Mouse (Mus musculus): Measurements from ENCODE around the gene Cyp2w1. TPM values are rescaled to one million over a fixed set of nuclear protein-coding genes. Genes with fewer than 3 reads are reported as not detected.
"Not testable (repeated sequence)": the region's sequence is repeated elsewhere in the genome, so short reads cannot be mapped to it uniquely, and the experiment has no call there.

Gene Cyp2w1
- polyA plus RNA-seq, 1 experiment: not detected

GRCm38 (mm10) chr5:139386047-139386446, 33.6 kb downstream of the Cyp2w1 start:
- no peak overlapping the region for H3K9ac ChIP-seq (ENCODE audit: low read depth, poor library complexity, severe bottlenecking)
- H3K9me3 ChIP-seq (replicated peaks; ENCODE audit: control insufficient read depth, insufficient read depth, low read length, poor library complexity, severe bottlenecking): no peaks in the 10 kb centered on the region
- H3K4me3 ChIP-seq (ENCODE audit: low read depth, low read length): no peak overlapping the region
- no peak overlapping the region for H3K27ac ChIP-seq (ENCODE audit: insufficient read depth, low read length)
- no peaks in the 10 kb centered on the region for H3K27me3 ChIP-seq (ENCODE audit: control insufficient read depth, insufficient read depth, low read length, poor library complexity, severe bottlenecking)
- H3K36me3 ChIP-seq (ENCODE audit: control insufficient read depth, insufficient read depth, low read length, poor library complexity, severe bottlenecking): no peaks in the 10 kb centered on the region
- no peaks in the 10 kb centered on the region for H3K4me1 ChIP-seq (ENCODE audit: control insufficient read depth, insufficient read depth, low read length)
- TF ChIP-seq POLR2A (IDR thresholded peaks at IDR 0.05; ENCODE audit: insufficient read depth, low read length) (no peak), EP300 (IDR thresholded peaks at IDR 0.05; ENCODE audit: insufficient read depth, low read depth, low read length) (no peak)

- TF ChIP-seq POLR2A (IDR thresholded peaks at IDR 0.05; ENCODE audit: insufficient read depth, low read length) (no peak), CTCF (IDR thresholded peaks at IDR 0.05; ENCODE audit: low read depth, low read length) (no peak), EP300 (IDR thresholded peaks at IDR 0.05; ENCODE audit: insufficient read depth, low read depth, low read length) (no peak)
- Histone ChIP-seq H3K4me1 (ENCODE audit: control insufficient read depth, insufficient read depth, low read length) (no peaks in the 10 kb centered on the region), H3K27me3 (ENCODE audit: control insufficient read depth, insufficient read depth, low read length, poor library complexity, severe bottlenecking) (no peaks in the 10 kb centered on the region), H3K9ac (ENCODE audit: low read depth, poor library complexity, severe bottlenecking) (no peak overlapping the region), H3K36me3 (ENCODE audit: control insufficient read depth, insufficient read depth, low read length, poor library complexity, severe bottlenecking) (no peaks in the 10 kb centered on the region), H3K4me3 (ENCODE audit: low read depth, low read length) (no peak overlapping the region), H3K27ac (ENCODE audit: insufficient read depth, low read length) (no peak overlapping the region), H3K9me3 (replicated peaks; ENCODE audit: control insufficient read depth, insufficient read depth, low read length, poor library complexity, severe bottlenecking) (no peaks in the 10 kb centered on the region)
Measured at GRCm38 (mm10) chr5:139387329-139388194, 35.1 kb downstream of the Cyp2w1 start.

- Histone ChIP-seq H3K27ac (ENCODE audit: insufficient read depth, low read length) (no peak overlapping the region), H3K9me3 (replicated peaks; ENCODE audit: control insufficient read depth, insufficient read depth, low read length, poor library complexity, severe bottlenecking) (no peaks in the 10 kb centered on the region), H3K27me3 (ENCODE audit: control insufficient read depth, insufficient read depth, low read length, poor library complexity, severe bottlenecking) (no peaks in the 10 kb centered on the region), H3K9ac (ENCODE audit: low read depth, poor library complexity, severe bottlenecking) (no peak overlapping the region), H3K4me1 (ENCODE audit: control insufficient read depth, insufficient read depth, low read length) (no peaks in the 10 kb centered on the region), H3K4me3 (ENCODE audit: low read depth, low read length) (no peak overlapping the region), H3K36me3 (ENCODE audit: control insufficient read depth, insufficient read depth, low read length, poor library complexity, severe bottlenecking) (no peaks in the 10 kb centered on the region)
- TF ChIP-seq CTCF (IDR thresholded peaks at IDR 0.05; ENCODE audit: low read depth, low read length) (no peak), EP300 (IDR thresholded peaks at IDR 0.05; ENCODE audit: insufficient read depth, low read depth, low read length) (no peak), POLR2A (IDR thresholded peaks at IDR 0.05; ENCODE audit: insufficient read depth, low read length) (no peak)
Measured at GRCm38 (mm10) chr5:139388195-139388570, 35.8 kb downstream of the Cyp2w1 start.

GRCm38 (mm10) chr5:139388694-139389675, 36.6 kb downstream of the Cyp2w1 start:
- Histone ChIP-seq H3K4me1 (ENCODE audit: control insufficient read depth, insufficient read depth, low read length) (no peaks in the 10 kb centered on the region), H3K36me3 (ENCODE audit: control insufficient read depth, insufficient read depth, low read length, poor library complexity, severe bottlenecking) (no peaks in the 10 kb centered on the region), H3K27ac (ENCODE audit: insufficient read depth, low read length) (no peak overlapping the region), H3K27me3 (ENCODE audit: control insufficient read depth, insufficient read depth, low read length, poor library complexity, severe bottlenecking) (no peaks in the 10 kb centered on the region), H3K9ac (ENCODE audit: low read depth, poor library complexity, severe bottlenecking) (no peak overlapping the region), H3K9me3 (replicated peaks; ENCODE audit: control insufficient read depth, insufficient read depth, low read length, poor library complexity, severe bottlenecking) (no peaks in the 10 kb centered on the region), H3K4me3 (ENCODE audit: low read depth, low read length) (no peak overlapping the region)
- TF ChIP-seq EP300 (IDR thresholded peaks at IDR 0.05; ENCODE audit: insufficient read depth, low read depth, low read length) (no peak), POLR2A (IDR thresholded peaks at IDR 0.05; ENCODE audit: insufficient read depth, low read length) (no peak), CTCF (IDR thresholded peaks at IDR 0.05; ENCODE audit: low read depth, low read length) (no peak)

- H3K4me3 ChIP-seq (ENCODE audit: low read depth, low read length): no peak overlapping the region
- H3K9ac ChIP-seq (ENCODE audit: low read depth, poor library complexity, severe bottlenecking): no peak overlapping the region
- no peaks in the 10 kb centered on the region for H3K36me3 ChIP-seq (ENCODE audit: control insufficient read depth, insufficient read depth, low read length, poor library complexity, severe bottlenecking)
- H3K27me3 ChIP-seq (ENCODE audit: control insufficient read depth, insufficient read depth, low read length, poor library complexity, severe bottlenecking): no peaks in the 10 kb centered on the region
- no peaks in the 10 kb centered on the region for H3K4me1 ChIP-seq (ENCODE audit: control insufficient read depth, insufficient read depth, low read length)
- TF ChIP-seq EP300 (IDR thresholded peaks at IDR 0.05; ENCODE audit: insufficient read depth, low read depth, low read length) (no peak), POLR2A (IDR thresholded peaks at IDR 0.05; ENCODE audit: insufficient read depth, low read length) (no peak), CTCF (IDR thresholded peaks at IDR 0.05; ENCODE audit: low read depth, low read length) (no peak)
- no peaks in the 10 kb centered on the region for H3K9me3 ChIP-seq (replicated peaks; ENCODE audit: control insufficient read depth, insufficient read depth, low read length, poor library complexity, severe bottlenecking)
- H3K27ac ChIP-seq (ENCODE audit: insufficient read depth, low read length): no peak overlapping the region
Measured at GRCm38 (mm10) chr5:139389676-139390061, 37.3 kb downstream of the Cyp2w1 start.

- H3K4me3 ChIP-seq (ENCODE audit: low read depth, low read length); H3K9me3 ChIP-seq (replicated peaks; ENCODE audit: control insufficient read depth, insufficient read depth, low read length, poor library complexity, severe bottlenecking); H3K9ac ChIP-seq (ENCODE audit: low read depth, poor library complexity, severe bottlenecking); H3K36me3 ChIP-seq (ENCODE audit: control insufficient read depth, insufficient read depth, low read length, poor library complexity, severe bottlenecking); H3K4me1 ChIP-seq (ENCODE audit: control insufficient read depth, insufficient read depth, low read length); H3K27me3 ChIP-seq (ENCODE audit: control insufficient read depth, insufficient read depth, low read length, poor library complexity, severe bottlenecking); H3K27ac ChIP-seq (ENCODE audit: insufficient read depth, low read length): not testable (repeated sequence)
Measured at GRCm38 (mm10) chr5:139390324-139391119, 38.1 kb downstream of the Cyp2w1 start.
